Mouse (Mus musculus): ENCODE results near the gene Kyat3.

Gene Kyat3

GRCm38 (mm10) chr3:142745076-142745475 lies 44.2 kb downstream of the Kyat3 start:
- no peak for DNase-seq (ENCODE audit: extremely low read depth, low read depth, low spot score)

GRCm38 (mm10) chr3:142747673-142748072 lies 46.8 kb downstream of the Kyat3 start:
- DNase-seq (ENCODE audit: extremely low read depth, low read depth, low spot score): no peak

- DNase-seq (ENCODE audit: extremely low read depth, low read depth, low spot score): no peak
These were observed 48.3 kb downstream of the Kyat3 start for GRCm38 (mm10) chr3:142749131-142749530.

- DNase-seq (ENCODE audit: extremely low read depth, low read depth, low spot score): no peak
These were observed 54.4 kb downstream of the Kyat3 start for GRCm38 (mm10) chr3:142755132-142755867.

- DNase-seq (ENCODE audit: extremely low read depth, low read depth, low spot score): no peak
These were observed 57.0 kb downstream of the Kyat3 start for GRCm38 (mm10) chr3:142757841-142758240.

GRCm38 (mm10) chr3:142758593-142758992 lies 57.7 kb downstream of the Kyat3 start:
- no peak for DNase-seq (ENCODE audit: extremely low read depth, low read depth, low spot score)

GRCm38 (mm10) chr3:142760356-142760755 lies 59.5 kb downstream of the Kyat3 start:
- DNase-seq (ENCODE audit: extremely low read depth, low read depth, low spot score): no peak

GRCm38 (mm10) chr3:142764995-142765777 lies 64.3 kb downstream of the Kyat3 start, which contains the start of gene Gtf2b:
Gene Gtf2b (plus strand): TSS chr3:142765045.
- no peak for DNase-seq (ENCODE audit: extremely low read depth, low read depth, low spot score)

- DNase-seq (ENCODE audit: extremely low read depth, low read depth, low spot score): no peak
These were observed 64.9 kb downstream of the Kyat3 start for GRCm38 (mm10) chr3:142765778-142766165.

GRCm38 (mm10) chr3:142768498-142768897 lies 67.6 kb downstream of the Kyat3 start:
- no peak for DNase-seq (ENCODE audit: extremely low read depth, low read depth, low spot score)

GRCm38 (mm10) chr3:142770518-142770917 lies 69.7 kb downstream of the Kyat3 start:
- no peak for DNase-seq (ENCODE audit: extremely low read depth, low read depth, low spot score)

GRCm38 (mm10) chr3:142773538-142774191 lies 72.8 kb downstream of the Kyat3 start:
- DNase-seq (ENCODE audit: extremely low read depth, low read depth, low spot score): no peak

- no peak for DNase-seq (ENCODE audit: extremely low read depth, low read depth, low spot score)
These were observed 76.4 kb downstream of the Kyat3 start for GRCm38 (mm10) chr3:142777227-142777626.

GRCm38 (mm10) chr3:142786423-142787072 lies 85.7 kb downstream of the Kyat3 start:
- DNase-seq (ENCODE audit: extremely low read depth, low read depth, low spot score): no peak

GRCm38 (mm10) chr3:142795587-142795986 lies 94.7 kb downstream of the Kyat3 start:
- DNase-seq (ENCODE audit: extremely low read depth, low read depth, low spot score): no peak
